Comparison of ENCODE assay signal across 22 mouse cellular contexts in the genomic region with DNA sequence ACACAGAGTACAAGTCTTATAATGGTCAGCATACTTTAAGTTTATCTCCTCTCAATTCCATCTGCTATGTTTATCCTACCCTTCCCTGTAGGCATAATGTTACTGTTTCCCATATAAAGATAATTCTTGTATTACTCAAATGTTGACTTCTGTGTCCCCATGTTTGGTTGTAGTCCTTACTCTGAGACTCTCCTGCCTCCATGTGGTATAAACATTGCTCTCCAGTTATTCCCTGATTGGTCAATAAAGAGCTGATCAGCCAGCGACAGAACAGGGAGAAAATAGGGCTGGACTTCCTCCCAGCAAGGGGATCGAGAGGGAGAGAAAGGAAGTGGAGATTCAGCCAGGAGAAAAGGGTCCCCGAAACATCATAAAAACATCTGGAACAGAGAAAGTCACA.
"Had no signal": no experiment of that assay in that cellular context is flagged by ENCODE, and none has a peak within 500 bp of the region (broad histone marks: within the 10 kb centered on the region; RNA-seq: fewer than 3 reads in every experiment).

No protein-coding gene starts in this region.

- H3K27me3 ChIP-seq: intestine, embryonic 15.5 days; limb, embryonic 12.5 days; limb, embryonic 15.5 days; lung, embryonic 15.5 days; midbrain, embryonic 12.5 days; midbrain, embryonic 15.5 days; neural tube, embryonic 13.5 days; stomach, embryonic 15.5 days had no signal

- H3K9me3 ChIP-seq: intestine, embryonic 15.5 days; limb, embryonic 15.5 days; lung, embryonic 15.5 days; midbrain, embryonic 15.5 days; neural tube, embryonic 13.5 days; stomach, embryonic 15.5 days had no signal

- H3K4me1 ChIP-seq: intestine, embryonic 15.5 days; limb, embryonic 15.5 days; lung, embryonic 15.5 days; midbrain, embryonic 15.5 days; neural tube, embryonic 13.5 days; stomach, embryonic 15.5 days had no signal

- DNase-seq: kidney, adult 2 months; kidney, postnatal 25 days; left cerebral cortex, postnatal 4 days; lung, adult 18-20 months; lung, postnatal 14 days; lung, postnatal 4 days; retina, postnatal 1 day; right cerebral cortex, postnatal 25 days; spleen, adult 18-20 months; thymus, adult 18-20 months; thymus, postnatal 36 days had no signal

- H3K9ac ChIP-seq: intestine, embryonic 15.5 days; limb, embryonic 12.5 days; limb, embryonic 15.5 days; liver, embryonic 14.5 days; lung, embryonic 15.5 days; midbrain, embryonic 12.5 days; midbrain, embryonic 15.5 days; neural tube, embryonic 13.5 days; stomach, embryonic 15.5 days had no signal

- H3K4me3 ChIP-seq: intestine, embryonic 15.5 days; limb, embryonic 12.5 days; limb, embryonic 15.5 days; lung, embryonic 15.5 days; midbrain, embryonic 12.5 days; midbrain, embryonic 15.5 days; myocyte; neural tube, embryonic 13.5 days; stomach, embryonic 15.5 days had no signal

- H3K27ac ChIP-seq: intestine, embryonic 15.5 days; kidney, postnatal 0 days; limb, embryonic 12.5 days; limb, embryonic 15.5 days; liver, embryonic 14.5 days; lung, embryonic 15.5 days; midbrain, embryonic 12.5 days; midbrain, embryonic 15.5 days; neural tube, embryonic 13.5 days; stomach, embryonic 15.5 days had no signal

- H3K36me3 ChIP-seq: intestine, embryonic 15.5 days; limb, embryonic 12.5 days; limb, embryonic 15.5 days; lung, embryonic 15.5 days; midbrain, embryonic 12.5 days; midbrain, embryonic 15.5 days; neural tube, embryonic 13.5 days; stomach, embryonic 15.5 days had no signal

- ATAC-seq: intestine, embryonic 15.5 days; midbrain, embryonic 15.5 days had no signal

- H3K4me2 ChIP-seq: intestine, embryonic 15.5 days; limb, embryonic 12.5 days; limb, embryonic 15.5 days; lung, embryonic 15.5 days; midbrain, embryonic 12.5 days; midbrain, embryonic 15.5 days; neural tube, embryonic 13.5 days; stomach, embryonic 15.5 days had no signal
